Comparison of ENCODE assay signal across 17 mouse cellular contexts in the genomic region with DNA sequence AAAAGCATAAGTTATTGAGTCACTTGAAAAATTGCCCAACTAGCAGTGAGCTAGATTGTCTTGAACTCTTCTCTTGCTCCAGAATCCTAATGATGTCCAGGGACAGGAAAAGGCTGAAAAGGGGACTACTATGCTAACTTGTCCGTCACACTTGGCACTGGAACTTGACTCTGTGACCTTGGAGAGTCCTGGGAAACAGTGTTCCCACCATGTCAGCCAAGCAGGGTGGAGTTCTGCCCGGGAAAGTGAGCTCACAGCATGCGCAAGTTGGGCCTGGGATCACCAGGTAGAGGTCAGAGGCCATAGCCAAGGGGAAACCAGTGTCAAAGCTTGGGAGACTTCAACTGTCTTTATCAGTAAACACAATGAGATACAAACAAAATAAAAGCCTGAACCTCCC.
"Had no signal": no experiment of that assay in that cellular context is flagged by ENCODE, and none has a peak within 500 bp of the region (broad histone marks: within the 10 kb centered on the region; RNA-seq: fewer than 3 reads in every experiment).

No protein-coding gene starts in this region.

- DNase-seq: kidney, postnatal 10 days; kidney, postnatal 4 days; left cerebral cortex, postnatal 4 days; lung, embryonic 14.5 days; lung, postnatal 10 days; lung, postnatal 4 days; midbrain, embryonic 14.5 days; right cerebral cortex, adult 18-20 months; right cerebral cortex, postnatal 25 days; thymus, postnatal 4 days had no signal

- H3K9me3 ChIP-seq: limb, embryonic 13.5 days; liver, embryonic 15.5 days; midbrain, embryonic 10.5 days; neural tube, embryonic 15.5 days had no signal

- H3K9ac ChIP-seq: limb, embryonic 13.5 days; liver, embryonic 15.5 days; lung, embryonic 14.5 days; neural tube, embryonic 15.5 days had no signal

- H3K27ac ChIP-seq: limb, embryonic 13.5 days; liver, embryonic 15.5 days; midbrain, embryonic 10.5 days; neural tube, embryonic 15.5 days; stomach, postnatal 0 days had no signal

- H3K4me3 ChIP-seq: limb, embryonic 13.5 days; liver, embryonic 15.5 days; midbrain, embryonic 10.5 days; myocyte; neural tube, embryonic 15.5 days had no signal

- H3K4me2 ChIP-seq: limb, embryonic 13.5 days; liver, embryonic 11.5 days; liver, embryonic 15.5 days; lung, embryonic 14.5 days; neural tube, embryonic 15.5 days had no signal

- H3K27me3 ChIP-seq: limb, embryonic 13.5 days; liver, embryonic 15.5 days; neural tube, embryonic 15.5 days had no signal

- H3K4me1 ChIP-seq: liver, embryonic 15.5 days; midbrain, embryonic 10.5 days; neural tube, embryonic 15.5 days had no signal
